Mouse (Mus musculus) lung, embryonic 14.5 days (tissue): ENCODE measurements around the gene Ndufb7. TPM values are rescaled to one million over a fixed set of nuclear protein-coding genes. Genes with fewer than 3 reads are reported as not detected.

Source experiments
- ATAC-seq: fragments of 200-750 bp; cut with Nextera tagmentation; 2 replicates; pipeline ENCODE4 v1.8.0; 2017; ENCODE audit warnings: mild to moderate bottlenecking, moderate TSS enrichment, moderate library complexity; ENCODE audit not compliant: insufficient read depth
- DNase-seq: peaks from one replicate; pipeline ENCODE4 v3.0.0-alpha.2; 2015
- H3K27ac ChIP-seq: fragments of 300-500 bp; sonication (generic); 2 replicates; pipeline ENCODE4 v1.5.1; 2014; ENCODE audit warnings: low read depth, mild to moderate bottlenecking, moderate library complexity
- H3K27me3 ChIP-seq: fragments of 300-500 bp; sonication (generic); 2 replicates; pipeline ENCODE4 v1.6.1; 2014; ENCODE audit warnings: low read length, control low read depth; ENCODE audit not compliant: insufficient read depth
- H3K36me3 ChIP-seq: fragments of 300-500 bp; sonication (generic); 2 replicates; pipeline ENCODE4 v1.6.1; 2014; ENCODE audit warnings: control low read depth; ENCODE audit not compliant: insufficient read depth
- H3K4me1 ChIP-seq: fragments of 300-500 bp; sonication (generic); 2 replicates; pipeline ENCODE4 v1.6.1; 2014; ENCODE audit warnings: antibody characterized with exemption, control low read depth; ENCODE audit not compliant: insufficient read depth
- H3K4me2 ChIP-seq: fragments of 300-500 bp; sonication (generic); 2 replicates; pipeline ENCODE4 v1.6.1; 2014; ENCODE audit warnings: mild to moderate bottlenecking
- H3K4me3 ChIP-seq: fragments of 300-500 bp; sonication (generic); 2 replicates; pipeline ENCODE4 v1.5.1; 2014; ENCODE audit warnings: low read depth, low read length
- H3K9ac ChIP-seq: fragments of 300-500 bp; sonication (generic); 2 replicates; pipeline ENCODE4 v1.6.1; 2014
- H3K9me3 ChIP-seq: fragments of 300-500 bp; sonication (generic); 2 replicates; pipeline ENCODE4 v1.6.1; 2016; ENCODE audit warnings: low read depth, low read length, control low read depth
- CTCF ChIP-seq: IDR thresholded peaks from 2 replicates; pipeline ENCODE4 v1.5.1; 2016; ENCODE audit warnings: antibody characterized with exemption, low read depth
- WGBS: fragments of 180-500 bp; shearing (Covaris S2); extraction: QIAGEN DNeasy Blood & Tissue Kit; methylation state at CpG from one replicate; pipeline ENCODE4 v1.1.7; 2014; 5-methylcytosine and 5-hydroxymethylcytosine counted together
- polyA plus RNA-seq: library from polyadenylated mRNA; unstranded; fragments of >200 nt; fragmentation: Nextera tagmentation; extraction: Ambion mirVana; gene quantifications from 2 replicates; pipeline ENCODE4 v1.2.1, GENCODE M21; 2014

Gene Ndufb7
- polyA plus RNA-seq, 1 experiment from 2014 or later: 362 TPM

DNA sequence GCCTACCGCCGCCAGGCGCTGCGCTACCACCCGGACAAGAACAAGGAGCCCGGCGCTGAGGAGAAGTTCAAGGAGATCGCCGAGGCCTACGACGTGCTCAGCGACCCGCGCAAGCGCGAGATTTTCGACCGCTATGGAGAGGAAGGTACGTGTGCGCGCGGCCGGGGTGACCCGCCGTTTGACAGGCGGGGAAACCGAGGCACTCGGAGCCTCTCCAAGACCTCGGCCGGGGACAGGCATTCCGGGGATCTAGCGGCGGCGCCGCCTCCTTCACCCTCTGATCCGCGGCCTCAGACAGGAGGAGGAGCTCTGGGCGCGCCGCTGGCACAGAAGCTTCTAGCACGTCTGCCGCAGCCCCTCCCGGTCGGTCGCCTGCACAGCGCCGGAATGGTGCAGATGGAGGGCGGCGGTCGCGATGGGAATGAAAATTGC lies 41.9 kb downstream of the Ndufb7 start:
- Histone ChIP-seq H3K4me2 (peak overlapping the region; percentile 97), H3K4me3 (peak overlapping the region; percentile 83), H3K36me3 (peaks cover 36% of the 10 kb centered on the region), H3K27me3 (no peaks in the 10 kb centered on the region), H3K9me3 (no peaks in the 10 kb centered on the region), H3K9ac (peak overlapping the region; percentile 92), H3K4me1 (peaks cover 7% of the 10 kb centered on the region), H3K27ac (peak overlapping the region; percentile 99)
- DNase-seq (peak; percentile 87), ATAC-seq (peak; percentile 80)
- WGBS: under 1% methylated on average over 51 of the region's 51 CpGs
- TF ChIP-seq CTCF: no peak; the same call in 1 of the 2 replicates

GRCm38 (mm10) chr8:83609086-83609485 lies 42.6 kb downstream of the Ndufb7 start:
- Histone ChIP-seq H3K9ac (peak overlapping the region; percentile 92), H3K27me3 (no peaks in the 10 kb centered on the region), H3K4me2 (peak overlapping the region; percentile 97), H3K9me3 (no peaks in the 10 kb centered on the region), H3K4me3 (peak overlapping the region; percentile 83), H3K36me3 (peaks cover 42% of the 10 kb centered on the region), H3K27ac (peak overlapping the region; percentile 99), H3K4me1 (peaks cover 7% of the 10 kb centered on the region)
- TF ChIP-seq CTCF: no peak
- 27% methylated on average over 9 of the region's 9 CpGs for WGBS
- ATAC-seq (no peak), DNase-seq (peak; percentile 18)

DNA sequence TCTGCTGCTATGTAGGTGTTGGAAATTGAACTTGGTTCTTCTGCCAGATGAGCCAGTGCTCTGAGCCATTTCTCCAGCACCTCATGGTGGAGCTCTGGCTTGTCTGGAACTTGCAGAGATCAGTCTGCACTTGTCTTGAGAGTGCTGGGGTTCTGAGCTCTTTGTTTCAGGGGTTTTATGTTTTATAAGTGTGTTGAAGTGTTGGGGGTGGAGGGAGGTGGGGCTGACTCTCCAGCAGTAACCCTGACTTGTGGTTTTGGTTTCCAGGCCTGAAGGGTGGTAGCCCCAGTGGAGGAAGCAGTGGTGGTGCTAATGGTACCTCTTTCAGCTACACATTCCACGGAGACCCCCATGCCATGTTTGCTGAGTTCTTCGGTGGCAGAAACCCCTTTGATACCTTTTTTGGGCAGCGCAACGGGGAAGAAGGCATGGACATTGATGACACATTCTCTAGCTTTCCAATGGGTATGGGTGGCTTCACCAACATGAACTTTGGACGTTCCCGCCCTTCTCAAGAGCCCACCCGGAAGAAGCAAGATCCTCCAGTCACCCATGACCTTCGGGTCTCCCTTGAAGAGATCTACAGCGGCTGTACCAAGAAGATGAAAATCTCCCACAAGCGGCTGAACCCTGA lies 43.2 kb downstream of the Ndufb7 start:
- H3K4me2 ChIP-seq: peak overlapping the region; percentile 97
- peaks cover 7% of the 10 kb centered on the region for H3K4me1 ChIP-seq
- TF ChIP-seq CTCF: no peak
- peak overlapping the region; percentile 83 for H3K4me3 ChIP-seq
- 89% methylated on average over 10 of the region's 10 CpGs for WGBS
- H3K27me3 ChIP-seq: no peaks in the 10 kb centered on the region
- H3K36me3 ChIP-seq: peaks cover 46% of the 10 kb centered on the region
- peak; percentile 8 for DNase-seq
- no peak for ATAC-seq
- peak overlapping the region; percentile 92 for H3K9ac ChIP-seq
- no peaks in the 10 kb centered on the region for H3K9me3 ChIP-seq
- no peak overlapping the region for H3K27ac ChIP-seq

GRCm38 (mm10) chr8:83611921-83612320 lies 45.5 kb downstream of the Ndufb7 start:
- Histone ChIP-seq H3K9ac (no peak overlapping the region), H3K9me3 (no peaks in the 10 kb centered on the region), H3K27me3 (no peaks in the 10 kb centered on the region), H3K4me2 (no peak overlapping the region), H3K27ac (no peak overlapping the region), H3K4me3 (no peak overlapping the region), H3K36me3 (peaks cover 46% of the 10 kb centered on the region), H3K4me1 (peaks cover 7% of the 10 kb centered on the region)
- no peak for ATAC-seq
- DNase-seq: no peak
- 91% methylated on average over 4 of the region's 4 CpGs for WGBS
- TF ChIP-seq CTCF: no peak

DNA sequence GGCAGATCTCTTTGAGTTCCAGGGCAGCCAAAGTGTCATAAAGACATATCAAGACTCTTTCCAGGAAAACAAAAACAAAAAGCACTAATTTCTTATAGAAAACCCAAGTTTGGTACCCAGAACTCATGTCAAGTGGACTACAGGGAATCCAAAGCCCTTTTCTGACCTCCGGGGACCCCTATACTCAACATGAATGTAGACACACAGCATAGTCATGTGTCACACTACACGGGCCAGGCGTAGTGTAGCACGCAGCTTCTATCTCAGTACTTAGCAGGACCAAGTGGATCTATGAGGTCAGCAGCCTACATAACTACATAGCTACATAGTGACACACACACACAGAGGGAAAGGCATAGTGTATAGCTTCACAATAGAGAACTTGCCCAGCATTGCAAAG lies 47.2 kb downstream of the Ndufb7 start:
- WGBS: 91% methylated on average over 4 of the region's 4 CpGs
- H3K9me3 ChIP-seq: no peaks in the 10 kb centered on the region
- no peak for TF ChIP-seq CTCF
- H3K27ac ChIP-seq: no peak overlapping the region
- ATAC-seq: no peak
- no peak for DNase-seq
- no peak overlapping the region for H3K4me3 ChIP-seq
- H3K4me1 ChIP-seq: peaks cover 7% of the 10 kb centered on the region
- H3K36me3 ChIP-seq: peaks cover 46% of the 10 kb centered on the region
- H3K4me2 ChIP-seq: no peak overlapping the region
- H3K27me3 ChIP-seq: no peaks in the 10 kb centered on the region
- H3K9ac ChIP-seq: no peak overlapping the region

GRCm38 (mm10) chr8:83616625-83617024 lies 50.2 kb downstream of the Ndufb7 start:
- no peaks in the 10 kb centered on the region for H3K9me3 ChIP-seq
- H3K27ac ChIP-seq: no peak overlapping the region
- ATAC-seq (no peak), DNase-seq (no peak)
- no peaks in the 10 kb centered on the region for H3K4me1 ChIP-seq
- no peak overlapping the region for H3K4me2 ChIP-seq
- H3K9ac ChIP-seq: no peak overlapping the region
- H3K4me3 ChIP-seq: no peak overlapping the region
- TF ChIP-seq CTCF: no peak
- H3K27me3 ChIP-seq: no peaks in the 10 kb centered on the region
- peaks cover 25% of the 10 kb centered on the region for H3K36me3 ChIP-seq

- WGBS: 71% methylated on average over 2 of the region's 2 CpGs
- Histone ChIP-seq H3K4me3 (no peak overlapping the region), H3K4me1 (no peaks in the 10 kb centered on the region), H3K4me2 (no peak overlapping the region), H3K36me3 (peaks cover 21% of the 10 kb centered on the region), H3K27me3 (no peaks in the 10 kb centered on the region), H3K9me3 (no peaks in the 10 kb centered on the region), H3K27ac (no peak overlapping the region), H3K9ac (no peak overlapping the region)
- DNase-seq: no peak
- no peak for TF ChIP-seq CTCF
- ATAC-seq: no peak
Observed at GRCm38 (mm10) chr8:83617111-83617510, 50.6 kb downstream of the Ndufb7 start.
